Mouse (Mus musculus): ENCODE measurements around the gene Otud7b. TPM values are rescaled to one million over a fixed set of nuclear protein-coding genes. Genes with fewer than 3 reads are reported as not detected.
"Not testable (repeated sequence)": the region's sequence is repeated elsewhere in the genome, so short reads cannot be mapped to it uniquely, and the experiment has no call there.

Gene Otud7b
- polyA plus RNA-seq, 1 experiment: 15.0 TPM

- no peak overlapping the region for H3K4me3 ChIP-seq (ENCODE audit: insufficient read depth, low read depth, low read length)
- DNase-seq: no peak
- H3K27ac ChIP-seq (ENCODE audit: insufficient read depth, low read depth, low read length): no peak overlapping the region
- peaks cover 7% of the 10 kb centered on the region for H3K4me1 ChIP-seq (ENCODE audit: control insufficient read depth, insufficient read depth, low read length)
- WGBS: 85% methylated on average over 10 of the region's 10 CpGs
- no peak for TF ChIP-seq POLR2A (IDR thresholded peaks at IDR 0.05; ENCODE audit: low read depth, low read length)
- TF ChIP-seq CTCF (conservative IDR thresholded peaks at IDR 0.05; ENCODE audit: insufficient read depth, insufficient read length, low read depth, low read length): no peak
- H3K27me3 ChIP-seq (replicated peaks; ENCODE audit: control insufficient read depth, insufficient read depth, low read length): no peaks in the 10 kb centered on the region
- H3K36me3 ChIP-seq (ENCODE audit: control insufficient read depth, insufficient read depth, low read length): no peaks in the 10 kb centered on the region
These were observed 90.6 kb downstream of the Otud7b start for GRCm38 (mm10) chr3:96194966-96195365.

- WGBS: 94% methylated on average over 11 of the region's 11 CpGs
- Histone ChIP-seq H3K4me1 (ENCODE audit: control insufficient read depth, insufficient read depth, low read length) (peaks cover 7% of the 10 kb centered on the region), H3K4me3 (ENCODE audit: insufficient read depth, low read depth, low read length) (no peak overlapping the region), H3K27ac (ENCODE audit: insufficient read depth, low read depth, low read length) (no peak overlapping the region), H3K36me3 (ENCODE audit: control insufficient read depth, insufficient read depth, low read length) (no peaks in the 10 kb centered on the region), H3K27me3 (replicated peaks; ENCODE audit: control insufficient read depth, insufficient read depth, low read length) (no peaks in the 10 kb centered on the region)
- TF ChIP-seq POLR2A (IDR thresholded peaks at IDR 0.05; ENCODE audit: low read depth, low read length): no peak
- no peak for TF ChIP-seq CTCF (conservative IDR thresholded peaks at IDR 0.05; ENCODE audit: insufficient read depth, insufficient read length, low read depth, low read length)
- DNase-seq: no peak
These were observed 91.4 kb downstream of the Otud7b start for GRCm38 (mm10) chr3:96195616-96196313.

DNA sequence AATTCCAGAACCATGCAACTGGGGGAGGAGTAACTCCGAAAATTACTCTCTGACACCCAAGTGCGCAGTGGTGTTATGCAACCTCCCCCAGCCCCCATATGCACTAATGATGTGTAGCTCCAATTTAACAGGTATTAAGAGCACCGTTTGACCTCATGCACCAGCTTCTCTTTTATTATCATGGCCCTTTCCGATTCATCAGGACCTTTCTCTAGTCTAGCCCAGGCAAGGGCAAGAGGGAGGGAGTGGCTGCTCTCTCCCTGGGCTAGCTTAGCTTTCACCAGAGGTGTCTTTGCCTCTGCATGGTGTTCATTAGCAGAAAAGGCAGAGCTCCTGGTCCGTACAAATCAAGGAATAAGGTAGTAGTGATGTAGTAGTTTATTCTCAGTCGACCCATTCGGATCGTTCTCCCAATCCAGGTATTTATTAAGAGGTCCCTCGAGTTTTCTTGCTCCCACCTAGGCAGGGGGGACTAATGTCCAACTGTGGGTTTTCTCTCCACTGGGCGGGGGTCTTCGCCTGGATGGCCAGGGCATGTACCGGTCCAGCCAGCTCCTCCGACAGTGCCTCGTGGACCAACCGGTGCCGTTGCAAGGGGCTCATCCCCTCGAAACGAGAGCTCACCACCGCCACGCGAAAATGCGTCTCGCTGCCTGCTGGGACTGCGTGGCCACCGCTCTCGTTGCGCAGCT is 92.3 kb downstream of the Otud7b start:
- no peaks in the 10 kb centered on the region for H3K36me3 ChIP-seq (ENCODE audit: control insufficient read depth, insufficient read depth, low read length)
- no peaks in the 10 kb centered on the region for H3K27me3 ChIP-seq (replicated peaks; ENCODE audit: control insufficient read depth, insufficient read depth, low read length)
- H3K4me3 ChIP-seq (ENCODE audit: insufficient read depth, low read depth, low read length): peak overlapping the region; percentile 74
- TF ChIP-seq CTCF (conservative IDR thresholded peaks at IDR 0.05; ENCODE audit: insufficient read depth, insufficient read length, low read depth, low read length): no peak
- TF ChIP-seq POLR2A (IDR thresholded peaks at IDR 0.05; ENCODE audit: low read depth, low read length): no peak
- H3K27ac ChIP-seq (ENCODE audit: insufficient read depth, low read depth, low read length): peak overlapping the region; percentile 79
- WGBS: 16% methylated on average over 27 of the region's 27 CpGs
- no peak for DNase-seq
- H3K4me1 ChIP-seq (ENCODE audit: control insufficient read depth, insufficient read depth, low read length): peaks cover 7% of the 10 kb centered on the region

DNA sequence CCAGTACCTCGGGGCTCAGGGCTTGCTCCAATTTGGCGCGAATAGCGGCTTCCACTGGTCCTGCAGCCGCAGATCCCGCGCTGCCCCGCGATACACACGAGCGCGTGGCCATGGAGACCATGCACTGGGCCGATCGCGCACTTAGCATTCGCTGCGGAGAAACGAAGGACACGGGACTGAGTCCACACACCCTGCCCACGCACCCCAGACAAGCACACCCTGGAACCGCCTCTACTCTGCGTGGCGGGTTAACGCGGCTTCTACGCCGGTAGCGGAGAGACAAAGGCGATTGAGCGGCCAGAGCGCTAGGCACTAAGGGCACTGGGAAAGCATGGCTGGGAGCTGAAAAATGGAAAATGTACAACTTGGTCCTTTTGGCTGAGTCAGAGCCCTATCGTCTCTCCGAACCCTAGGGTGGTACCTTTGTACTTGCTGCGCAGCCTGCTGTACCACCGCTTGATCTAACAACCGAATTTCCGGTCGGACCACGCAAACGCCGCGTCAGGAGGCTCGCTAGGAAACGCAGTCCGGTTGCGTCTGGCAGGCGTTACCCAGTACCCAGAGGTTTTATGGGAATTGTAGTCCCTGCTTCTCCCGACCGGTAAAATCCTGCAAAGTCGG is 92.9 kb downstream of the Otud7b start:
- Histone ChIP-seq H3K27ac (ENCODE audit: insufficient read depth, low read depth, low read length) (peak overlapping the region; percentile 79), H3K27me3 (replicated peaks; ENCODE audit: control insufficient read depth, insufficient read depth, low read length) (no peaks in the 10 kb centered on the region), H3K4me1 (ENCODE audit: control insufficient read depth, insufficient read depth, low read length) (peaks cover 7% of the 10 kb centered on the region), H3K4me3 (ENCODE audit: insufficient read depth, low read depth, low read length) (peak overlapping the region; percentile 74), H3K36me3 (ENCODE audit: control insufficient read depth, insufficient read depth, low read length) (no peaks in the 10 kb centered on the region)
- TF ChIP-seq CTCF (conservative IDR thresholded peaks at IDR 0.05; ENCODE audit: insufficient read depth, insufficient read length, low read depth, low read length) (no peak), POLR2A (IDR thresholded peaks at IDR 0.05; ENCODE audit: low read depth, low read length) (peak; percentile 75)
- WGBS: under 1% methylated on average over 50 of the region's 50 CpGs
- peak; percentile 94 for DNase-seq

GRCm38 (mm10) chr3:96198181-96198580 is 93.9 kb downstream of the Otud7b start:
- H3K27me3 ChIP-seq (replicated peaks; ENCODE audit: control insufficient read depth, insufficient read depth, low read length): no peaks in the 10 kb centered on the region
- peaks cover 7% of the 10 kb centered on the region for H3K4me1 ChIP-seq (ENCODE audit: control insufficient read depth, insufficient read depth, low read length)
- WGBS: 2% methylated on average over 6 of the region's 6 CpGs
- no peak for TF ChIP-seq POLR2A (IDR thresholded peaks at IDR 0.05; ENCODE audit: low read depth, low read length)
- TF ChIP-seq CTCF (conservative IDR thresholded peaks at IDR 0.05; ENCODE audit: insufficient read depth, insufficient read length, low read depth, low read length): no peak
- H3K36me3 ChIP-seq (ENCODE audit: control insufficient read depth, insufficient read depth, low read length): no peaks in the 10 kb centered on the region
- DNase-seq: peak; percentile 52
- H3K27ac ChIP-seq (ENCODE audit: insufficient read depth, low read depth, low read length): 0 out of 2 replicates have a peak overlapping the region, but pooled peaks have one; percentile 26
- peak overlapping the region; percentile 31 for H3K4me3 ChIP-seq (ENCODE audit: insufficient read depth, low read depth, low read length)

- not testable (repeated sequence) for H3K27ac ChIP-seq (ENCODE audit: insufficient read depth, low read depth, low read length); H3K4me1 ChIP-seq (ENCODE audit: control insufficient read depth, insufficient read depth, low read length); DNase-seq; H3K27me3 ChIP-seq (replicated peaks; ENCODE audit: control insufficient read depth, insufficient read depth, low read length); H3K36me3 ChIP-seq (ENCODE audit: control insufficient read depth, insufficient read depth, low read length); H3K4me3 ChIP-seq (ENCODE audit: insufficient read depth, low read depth, low read length)
- whole genome bisulfite sequencing: 25% methylated on average over 8 of the region's 8 CpGs
These were observed 94.4 kb downstream of the Otud7b start for GRCm38 (mm10) chr3:96198601-96199251.

GRCm38 (mm10) chr3:96199731-96200130 is 95.4 kb downstream of the Otud7b start:
- Histone ChIP-seq H3K36me3 (ENCODE audit: control insufficient read depth, insufficient read depth, low read length) (no peaks in the 10 kb centered on the region), H3K27me3 (replicated peaks; ENCODE audit: control insufficient read depth, insufficient read depth, low read length) (no peaks in the 10 kb centered on the region), H3K4me1 (ENCODE audit: control insufficient read depth, insufficient read depth, low read length) (peaks cover 7% of the 10 kb centered on the region), H3K27ac (ENCODE audit: insufficient read depth, low read depth, low read length) (no peak overlapping the region), H3K4me3 (ENCODE audit: insufficient read depth, low read depth, low read length) (no peak overlapping the region)
- 67% methylated on average over 2 of the region's 2 CpGs for WGBS
- TF ChIP-seq POLR2A (IDR thresholded peaks at IDR 0.05; ENCODE audit: low read depth, low read length) (no peak), CTCF (conservative IDR thresholded peaks at IDR 0.05; ENCODE audit: insufficient read depth, insufficient read length, low read depth, low read length) (no peak)
- no peak for DNase-seq

All from kidney, adult 2 months (tissue).